Mouse (Mus musculus): ENCODE data around the gene Iqsec1. TPM values are rescaled to one million over a fixed set of nuclear protein-coding genes. Genes with fewer than 3 reads are reported as not detected.
A peak's percentile ranks its signal among the peaks of the same experiment; 100 is the strongest.

Iqsec1 gene
- 100 to 1,000 TPM; 137 to 174 TPM for total RNA-seq (2021)

DNA sequence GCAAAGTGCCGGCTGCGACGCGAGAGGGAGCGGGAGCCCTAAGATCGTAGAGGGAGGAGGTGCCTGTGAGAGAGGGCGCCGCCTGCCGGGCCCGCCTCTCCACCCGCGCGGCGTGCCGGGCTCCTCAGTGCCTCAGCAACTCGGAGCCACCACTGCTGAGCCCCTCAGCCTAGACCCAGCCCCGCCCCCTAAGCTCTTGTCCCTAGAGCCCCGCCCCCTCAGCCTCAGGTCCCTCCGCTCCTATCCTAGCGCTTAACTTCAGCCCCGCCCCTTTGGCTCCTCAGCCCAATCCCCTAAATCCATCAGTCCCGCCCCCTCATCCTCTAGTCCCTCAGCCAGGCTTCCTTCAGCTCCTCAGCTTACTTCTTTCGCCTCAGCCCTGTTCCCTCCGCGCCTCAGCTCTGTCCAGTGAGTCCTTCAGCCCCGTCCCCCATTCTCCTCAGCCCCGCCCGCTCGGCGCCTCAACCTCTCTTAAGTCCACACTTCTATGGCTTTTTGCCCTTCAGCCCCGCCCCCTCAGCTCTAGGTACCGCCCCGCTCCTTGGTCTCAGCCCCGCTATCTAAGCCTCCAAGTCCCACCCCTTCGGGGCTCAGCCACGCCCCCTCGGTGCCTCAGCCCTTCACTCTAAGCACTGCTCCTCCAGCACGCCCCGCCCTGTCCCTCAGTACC is at the start of gene Iqsec1:
Gene Iqsec1, minus strand, starts transcription at position 38 of the 670 bp plus-strand sequence.
- peak; percentile 93 for DNase-seq
- intact Hi-C loops (cut with DNase I) = loop anchor here (10.0 kb wide), 1 partner anchor 104 kb away; no protein-coding TSS in a partner anchor

GRCm38 (mm10) chr6:91028256-91028655 is 39.8 kb upstream of the Iqsec1 start:
- intact Hi-C loops (cut with DNase I) = no loop called here
- DNase-seq = no peak

DNA sequence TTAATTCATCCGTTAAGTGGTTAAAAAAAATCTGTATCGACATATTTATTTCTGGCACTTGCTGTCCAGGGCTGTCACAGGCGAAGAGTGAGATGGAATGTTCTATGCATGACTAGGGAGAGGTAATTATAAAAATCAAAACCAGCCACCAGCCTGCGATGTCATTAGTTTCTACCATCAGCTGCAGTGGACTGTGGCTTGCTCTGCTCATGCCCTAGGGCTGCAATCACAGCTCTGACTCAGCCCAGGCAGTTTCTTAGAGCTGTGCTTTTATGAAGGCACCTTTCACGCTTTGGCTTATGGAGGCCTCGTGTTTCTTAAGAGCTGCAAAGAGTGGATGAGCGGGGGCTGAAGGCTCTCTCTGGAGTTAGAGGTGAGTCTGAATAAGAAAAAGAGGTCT is 32.3 kb upstream of the Iqsec1 start:
- intact Hi-C loops (cut with DNase I) = no loop called here
- DNase-seq = no peak

- intact Hi-C loops (cut with DNase I) = no loop called here
These were observed 28.2 kb upstream of the Iqsec1 start for GRCm38 (mm10) chr6:91016600-91017230.

DNA sequence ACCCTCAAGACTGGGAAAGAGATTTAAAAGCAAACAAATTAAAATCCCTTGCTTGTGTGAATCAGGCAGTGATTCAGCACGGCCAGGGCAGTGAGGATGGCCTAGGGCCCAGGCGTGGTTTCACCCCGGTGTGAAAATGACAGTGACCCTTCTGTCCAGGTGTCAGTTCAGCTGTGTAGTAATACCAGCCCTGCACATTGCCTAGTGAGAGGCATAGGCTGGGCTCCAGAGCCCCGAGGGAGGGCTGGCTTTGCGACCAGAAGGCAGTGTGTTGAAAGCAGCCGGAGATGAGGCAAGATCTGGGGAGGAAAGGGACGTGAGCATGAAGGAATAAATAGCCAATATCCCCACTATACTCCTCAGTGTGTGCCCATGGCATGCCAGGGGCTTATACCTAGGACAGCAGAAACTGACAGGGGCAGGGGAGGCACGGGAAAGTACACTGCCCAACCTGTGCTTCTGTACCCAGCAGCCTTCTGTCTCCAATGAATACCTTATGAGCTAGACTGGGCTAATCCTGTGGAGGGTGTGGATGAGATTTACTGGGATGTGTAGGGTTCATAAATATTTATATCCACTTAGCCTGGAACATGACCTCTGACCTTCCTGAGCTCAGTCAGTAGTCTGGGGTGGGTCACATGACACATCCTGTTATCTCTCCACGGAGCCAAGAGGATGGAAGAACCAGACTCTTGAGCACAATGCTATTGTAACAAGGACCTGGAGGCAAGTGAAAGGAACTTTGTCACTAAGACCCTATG is 25.9 kb upstream of the Iqsec1 start:
- no peak for DNase-seq
- intact Hi-C loops (cut with DNase I) = no loop called here

More at GRCm38 (mm10) chr6:91016600-91017230, 28.2 kb upstream of the Iqsec1 start:
- DNase-seq = no peak

GRCm38 (mm10) chr6:91012458-91012857 is 24.0 kb upstream of the Iqsec1 start:
- DNase-seq = no peak
- intact Hi-C loops (cut with DNase I) = no loop called here

DNA sequence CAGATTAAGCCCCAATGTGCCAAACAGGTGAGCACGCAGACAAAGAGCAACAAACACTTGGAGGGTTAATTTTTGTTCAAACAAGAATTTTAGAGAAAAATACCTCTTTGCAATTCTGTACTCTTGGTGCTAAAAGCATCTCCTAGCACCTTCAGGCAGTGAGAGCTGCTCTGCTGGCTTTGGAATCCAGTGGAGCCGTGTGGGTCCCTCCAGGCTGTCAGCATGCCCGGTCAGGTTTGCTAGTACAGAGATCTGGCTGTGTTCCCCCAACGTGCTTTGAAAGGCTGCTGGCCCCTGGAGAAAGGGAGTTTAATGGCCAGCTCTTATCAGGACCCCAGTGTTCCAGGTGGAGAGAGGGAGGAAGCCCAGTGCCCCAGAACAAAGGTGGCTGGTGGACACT is 23.1 kb upstream of the Iqsec1 start:
- intact Hi-C loops (cut with DNase I) = no loop called here

DNA sequence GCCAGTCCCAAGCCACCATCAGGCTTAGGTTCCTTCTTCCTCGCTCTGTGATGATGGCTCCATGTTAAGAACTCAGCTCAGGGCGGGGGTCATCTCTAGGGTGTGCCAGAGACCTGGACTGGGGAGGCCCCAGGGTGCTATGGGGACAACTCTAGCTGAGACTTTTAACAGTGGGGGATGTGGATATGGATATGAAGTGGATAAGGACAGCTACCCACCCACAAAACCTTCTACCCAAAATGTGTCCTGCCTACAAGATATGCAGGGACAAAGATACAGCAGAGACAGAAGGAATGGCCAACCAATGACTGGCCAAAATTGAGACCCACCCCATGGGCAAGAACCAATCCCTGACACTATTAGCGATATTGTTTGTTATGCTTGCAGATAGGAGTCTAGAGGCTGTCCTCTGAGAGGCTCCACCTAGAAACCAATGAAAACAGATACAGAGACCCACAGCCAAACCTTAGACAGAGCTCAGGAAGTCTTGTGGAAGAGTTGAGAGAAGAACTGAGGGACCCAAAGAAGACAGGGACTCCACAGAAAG is 19.9 kb upstream of the Iqsec1 start:
- no peak for DNase-seq
- intact Hi-C loops (cut with DNase I) = no loop called here

More for the DNA sequence above, 23.1 kb upstream of the Iqsec1 start:
- no peak for DNase-seq

DNA sequence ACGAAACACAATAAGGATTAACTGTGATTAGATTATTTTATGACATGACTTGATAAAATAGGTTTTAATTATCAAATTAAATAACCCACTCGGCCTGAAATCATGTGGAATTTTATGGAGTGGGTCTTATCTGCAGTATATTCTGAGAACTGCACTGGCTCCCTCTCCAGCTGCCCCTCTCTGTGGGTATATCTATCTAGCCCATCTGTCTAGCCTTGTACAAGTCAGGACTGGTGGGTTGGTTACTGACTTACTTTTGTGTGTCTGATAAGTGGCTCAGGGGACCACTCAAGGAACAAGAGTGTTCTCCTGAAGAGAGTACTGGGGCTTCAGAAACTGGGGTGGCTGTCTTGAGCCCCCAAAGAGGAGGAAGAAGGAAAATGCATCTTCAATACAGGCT is 18.7 kb upstream of the Iqsec1 start:
- no peak for DNase-seq
- intact Hi-C loops (cut with DNase I) = no loop called here

- DNase-seq = no peak
- intact Hi-C loops (cut with DNase I) = no loop called here
These were observed 15.7 kb upstream of the Iqsec1 start for GRCm38 (mm10) chr6:91004157-91004556.

- no peak for DNase-seq
- intact Hi-C loops (cut with DNase I) = no loop called here
These were observed 15.0 kb upstream of the Iqsec1 start for GRCm38 (mm10) chr6:91003310-91003995.

DNA sequence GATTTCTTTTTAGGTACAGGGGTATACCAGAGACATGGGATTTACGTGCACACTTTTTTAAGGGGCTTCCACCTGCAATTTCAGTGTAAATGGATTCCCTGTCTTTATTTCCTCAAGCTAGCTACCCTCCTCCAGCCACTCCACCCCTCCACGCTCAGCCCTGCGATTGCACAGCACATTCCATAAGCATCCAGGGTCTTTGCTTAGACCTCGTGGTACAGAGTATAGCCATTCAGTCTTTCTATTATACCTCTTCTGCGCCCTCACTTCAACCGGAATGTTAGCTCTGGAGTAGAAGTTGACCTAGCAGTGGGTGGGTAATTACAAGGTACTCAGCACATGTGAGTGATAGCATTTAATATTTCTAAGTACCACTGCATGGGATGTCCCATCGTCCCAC is 13.1 kb upstream of the Iqsec1 start:
- intact Hi-C loops (cut with DNase I) = no loop called here
- DNase-seq = no peak

DNA sequence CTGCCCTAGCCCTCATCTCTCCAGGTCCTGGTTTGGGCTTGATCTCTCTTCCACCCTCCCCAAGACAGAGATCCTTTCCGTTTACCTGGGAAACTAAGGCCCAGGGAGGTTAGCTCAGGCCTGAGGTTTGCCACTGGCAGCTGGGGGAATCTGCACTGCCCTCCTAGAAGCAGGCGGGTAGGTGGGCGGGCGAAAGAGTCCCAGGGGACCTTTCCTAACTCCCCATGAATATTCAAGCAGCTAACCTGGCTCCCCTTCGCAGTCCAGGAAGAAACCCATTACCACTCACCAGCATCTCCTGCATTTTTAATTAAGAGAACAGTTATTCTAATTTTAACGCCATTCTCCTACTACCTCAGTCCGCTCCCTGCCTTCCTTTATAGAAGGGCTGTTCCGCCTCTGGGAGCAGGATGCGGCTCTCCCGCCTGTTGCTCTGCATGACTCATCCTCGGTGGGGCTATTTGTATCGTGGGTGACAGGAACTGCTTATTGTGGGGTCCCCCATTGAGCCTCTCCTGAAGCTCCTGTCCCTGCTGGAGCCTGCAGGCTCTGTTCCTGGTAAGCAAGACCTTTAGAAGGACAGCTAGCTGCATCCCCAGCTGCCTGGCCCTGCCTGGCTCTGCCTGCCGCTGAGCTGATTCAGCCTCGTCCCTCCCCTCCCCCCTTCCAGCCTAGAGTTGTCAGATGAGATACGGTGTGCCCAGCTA is 12.5 kb upstream of the Iqsec1 start:
- DNase-seq = no peak

DNA sequence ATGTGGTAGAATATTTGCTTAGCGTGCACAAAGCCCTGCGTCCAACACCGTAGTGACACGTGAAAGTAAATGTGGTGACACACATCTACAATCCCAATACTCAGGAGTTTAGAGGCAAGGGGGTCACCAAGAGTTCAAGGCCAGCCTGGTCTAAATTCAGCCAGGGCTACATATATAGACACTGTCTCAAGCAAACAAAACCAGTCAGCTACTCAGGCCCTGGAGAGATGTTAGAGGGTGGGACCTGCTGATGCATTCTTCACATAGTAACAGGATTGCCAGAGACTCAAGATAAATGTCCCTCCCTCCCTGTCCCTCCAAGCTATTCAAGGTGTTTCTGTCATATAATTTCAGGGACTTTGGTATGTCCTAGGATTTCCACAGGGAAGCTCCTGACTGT is 10.7 kb upstream of the Iqsec1 start:
- intact Hi-C loops (cut with DNase I) = no loop called here
- DNase-seq = no peak

More for the DNA sequence above, 12.5 kb upstream of the Iqsec1 start:
- intact Hi-C loops (cut with DNase I) = no loop called here

DNA sequence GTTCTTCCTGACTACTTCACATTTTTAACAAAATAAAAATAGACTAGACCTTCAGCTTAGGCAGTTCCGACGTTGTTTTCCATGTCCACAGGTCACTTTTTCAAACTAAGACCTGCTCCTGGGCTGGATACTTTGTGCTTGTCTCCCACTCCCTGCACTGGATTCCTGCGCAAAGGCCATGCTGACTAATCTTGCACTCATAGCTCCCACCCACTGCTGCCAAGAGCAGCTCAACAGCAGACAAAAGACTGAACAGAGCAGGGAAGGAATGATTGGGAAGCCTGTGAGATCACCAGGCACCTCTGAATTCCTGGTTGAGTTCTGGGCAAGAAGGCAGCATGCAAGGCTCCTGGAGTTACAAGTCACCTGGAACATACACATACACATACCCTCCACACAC is 8.5 kb upstream of the Iqsec1 start:
- DNase-seq = no peak
- intact Hi-C loops (cut with DNase I) = no loop called here

DNA sequence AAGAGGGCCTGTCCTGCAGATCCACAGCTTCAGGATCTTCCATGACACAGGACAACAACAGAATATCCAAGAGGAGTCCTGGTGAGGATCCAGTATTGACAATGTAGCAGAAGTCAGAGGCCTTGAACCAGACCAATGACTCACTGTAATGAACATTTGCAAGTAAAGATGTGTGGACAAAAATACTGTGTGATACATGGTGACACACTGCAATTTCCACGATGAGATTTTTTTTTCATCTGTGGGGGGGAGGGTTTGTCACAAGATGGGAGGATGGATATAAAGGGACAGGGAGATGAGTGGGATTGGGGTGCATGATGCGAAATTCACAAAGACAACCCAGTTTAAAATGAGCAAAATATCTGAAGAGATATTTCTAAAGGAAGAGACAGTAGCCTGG is 7.7 kb upstream of the Iqsec1 start:
- DNase-seq = no peak
- intact Hi-C loops (cut with DNase I) = no loop called here

DNA sequence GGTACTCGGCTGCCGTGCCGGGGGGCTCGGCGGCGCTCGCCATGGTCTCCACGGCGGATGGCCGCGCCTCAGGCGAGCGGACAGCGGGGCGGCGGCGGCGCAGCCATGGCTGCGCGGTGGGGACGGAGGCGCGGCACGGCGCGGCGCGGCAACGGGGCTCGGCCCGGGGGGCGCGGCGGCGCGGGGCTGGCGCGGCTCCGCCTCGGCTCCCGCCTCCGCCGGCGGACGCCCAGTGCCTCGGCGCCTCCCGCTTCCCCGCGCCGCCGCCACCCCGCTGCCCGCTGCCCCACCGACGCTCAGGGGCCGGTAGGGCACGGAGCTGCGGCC is 223 bp downstream of the Iqsec1 start:
- DNase-seq = no peak
- intact Hi-C loops (cut with DNase I) = loop anchor here (10.0 kb wide), 1 partner anchor 103 kb away; no protein-coding TSS in a partner anchor

- peak; percentile 27 for DNase-seq
- intact Hi-C loops (cut with DNase I) = loop anchor here (10.0 kb wide), 1 partner anchor 103 kb away; no protein-coding TSS in a partner anchor
These were observed 755 bp downstream of the Iqsec1 start for GRCm38 (mm10) chr6:90987561-90988298.

GRCm38 (mm10) chr6:90984101-90984500 is 4.4 kb downstream of the Iqsec1 start:
- no peak for DNase-seq
- intact Hi-C loops (cut with DNase I) = loop anchor here (10.0 kb wide), 1 partner anchor 99 kb away; no protein-coding TSS in a partner anchor
